Mouse (Mus musculus) thymus, adult 2 months (tissue): ENCODE measurements around the gene Tmem217.

Experiments used
- CTCF ChIP-seq: fragments of 200-500 bp; IDR thresholded peaks from 2 replicates; pipeline ENCODE4 v1.5.1; 2012; ENCODE audit warnings: mild to moderate bottlenecking, control low read depth, low read length, moderate library complexity, borderline replicate concordance; ENCODE audit not compliant: control insufficient read depth, poor library complexity, insufficient read depth; ENCODE audit errors: extremely low read depth
- POLR2A ChIP-seq: fragments of 200-500 bp; IDR thresholded peaks from 2 replicates; pipeline ENCODE4 v1.6.1; 2012; ENCODE audit warnings: mild to moderate bottlenecking, low read length, control low read depth, moderate library complexity; ENCODE audit not compliant: control insufficient read depth, poor library complexity, insufficient read depth; ENCODE audit errors: extremely low read depth

DNA sequence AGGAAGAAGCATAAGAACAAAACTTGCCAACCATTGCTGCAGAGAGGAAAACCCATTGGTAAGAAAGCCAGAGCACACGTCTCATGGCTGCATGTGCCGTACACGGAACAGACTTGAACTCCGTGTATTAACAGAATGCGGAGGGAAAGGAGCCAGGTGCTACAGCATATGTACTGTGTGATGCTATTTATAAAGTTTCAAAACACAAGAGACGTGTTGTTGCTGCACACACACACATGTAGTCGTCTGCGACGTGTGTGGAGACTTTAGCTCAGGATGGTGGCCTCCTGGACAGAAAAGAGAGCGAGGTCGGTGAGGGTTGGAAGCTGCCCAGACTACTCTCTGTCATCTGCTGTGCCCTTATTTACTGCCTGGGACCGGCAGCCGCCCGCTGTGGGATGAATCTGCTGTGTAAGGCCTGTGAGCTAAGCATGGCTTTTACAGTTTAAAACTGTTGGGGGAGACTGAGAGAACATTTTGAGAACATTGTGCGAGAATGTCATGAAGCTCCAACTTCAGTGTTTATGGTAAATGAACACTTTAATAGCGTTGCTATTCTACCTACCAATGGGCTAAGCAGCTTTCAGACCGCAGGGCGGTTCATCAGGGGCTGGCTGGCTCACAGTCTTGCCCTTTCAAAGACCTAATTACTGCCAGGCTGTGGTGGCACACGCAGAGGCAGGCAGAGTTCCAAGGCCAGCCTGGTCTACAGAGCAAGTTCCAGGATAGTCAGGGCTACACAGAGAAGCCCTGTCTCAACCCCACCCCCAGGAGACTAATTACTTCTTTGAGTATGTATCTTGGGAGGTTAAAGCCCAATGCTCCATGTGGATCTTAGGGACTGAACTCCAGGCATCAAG, 9.1 kb downstream of the Tmem217 start:
- TF ChIP-seq POLR2A (no peak), CTCF (no peak)
